Mouse (Mus musculus): ENCODE data around the gene Clcn6. TPM values are rescaled to one million over a fixed set of nuclear protein-coding genes. Genes with fewer than 3 reads are reported as not detected.

Clcn6 gene
- total and polyA plus RNA-seq, 3 experiments = 6.2 to 21.0 (median 16.1) TPM

GRCm38 (mm10) chr4:148069602-148070218 lies 31.1 kb upstream of the Clcn6 start:
- H3K36me3 ChIP-seq (replicated peaks) = no peaks in the 10 kb centered on the region
- no peak overlapping the region for H3K4me3 ChIP-seq (ENCODE audit: low read depth, low read length)
- H3K9me3 ChIP-seq (replicated peaks) = no peaks in the 10 kb centered on the region
- no peaks in the 10 kb centered on the region; the same call in 1 of the 2 replicates for H3K4me1 ChIP-seq (ENCODE audit: insufficient read depth, low read depth, low read length)
- ATAC-seq (ENCODE audit: extremely low read depth, insufficient number of reproducible peaks, low FRiP score, poor library complexity, severe bottlenecking) (no peak), DNase-seq (ENCODE audit: low spot score) (no peak)
- TF ChIP-seq GATA1 (IDR thresholded peaks at IDR 0.05; ENCODE audit: borderline replicate concordance, low read length) (no peak), CTCF (IDR thresholded peaks at IDR 0.05; ENCODE audit: low read depth, low read length) (no peak), GATA2 (IDR thresholded peaks at IDR 0.05; ENCODE audit: borderline replicate concordance, low read depth, low read length) (no peak), POLR2AphosphoS5 (IDR thresholded peaks at IDR 0.05; ENCODE audit: insufficient replicate concordance, low read depth, low read length) (no peak)
- H3K27me3 ChIP-seq (ENCODE audit: insufficient read depth, low read length) = peaks cover 49% of the 10 kb centered on the region

GRCm38 (mm10) chr4:148067346-148067745 lies 28.7 kb upstream of the Clcn6 start:
- DNase-seq (ENCODE audit: low spot score) (no peak), ATAC-seq (ENCODE audit: extremely low read depth, insufficient number of reproducible peaks, low FRiP score, poor library complexity, severe bottlenecking) (no peak)
- H3K27me3 ChIP-seq (ENCODE audit: insufficient read depth, low read length) = peaks cover 56% of the 10 kb centered on the region
- H3K9me3 ChIP-seq (replicated peaks) = no peaks in the 10 kb centered on the region
- H3K4me3 ChIP-seq (ENCODE audit: low read depth, low read length) = no peak overlapping the region
- no peaks in the 10 kb centered on the region for H3K36me3 ChIP-seq (replicated peaks)
- TF ChIP-seq TAL1 (conservative IDR thresholded peaks at IDR 0.05; ENCODE audit: low read depth, low read length) = no peak
- H3K4me1 ChIP-seq (ENCODE audit: insufficient read depth, low read depth, low read length) = no peaks in the 10 kb centered on the region; the same call in 1 of the 2 replicates

GRCm38 (mm10) chr4:148066401-148066744 lies 27.8 kb upstream of the Clcn6 start:
- Histone ChIP-seq H3K36me3 (replicated peaks) (no peaks in the 10 kb centered on the region), H3K9me3 (replicated peaks) (no peaks in the 10 kb centered on the region), H3K4me1 (ENCODE audit: insufficient read depth, low read depth, low read length) (no peaks in the 10 kb centered on the region; the same call in 1 of the 2 replicates), H3K27me3 (ENCODE audit: insufficient read depth, low read length) (peaks cover 58% of the 10 kb centered on the region), H3K4me3 (ENCODE audit: low read depth, low read length) (no peak overlapping the region)
- ATAC-seq (ENCODE audit: extremely low read depth, insufficient number of reproducible peaks, low FRiP score, poor library complexity, severe bottlenecking) (no peak), DNase-seq (ENCODE audit: low spot score) (no peak)
- TF ChIP-seq GATA1 (IDR thresholded peaks at IDR 0.05; ENCODE audit: borderline replicate concordance, low read length) (no peak), GATA2 (IDR thresholded peaks at IDR 0.05; ENCODE audit: borderline replicate concordance, low read depth, low read length) (no peak), CTCF (IDR thresholded peaks at IDR 0.05; ENCODE audit: low read depth, low read length) (no peak)

- H3K36me3 ChIP-seq (replicated peaks) = no peaks in the 10 kb centered on the region
- ATAC-seq (ENCODE audit: extremely low read depth, insufficient number of reproducible peaks, low FRiP score, poor library complexity, severe bottlenecking) (peak; percentile 24; the same call in 1 of the 2 replicates), DNase-seq (ENCODE audit: low spot score) (no peak)
- H3K27me3 ChIP-seq (ENCODE audit: insufficient read depth, low read length) = peaks cover 57% of the 10 kb centered on the region
- H3K4me3 ChIP-seq (ENCODE audit: low read depth, low read length) = no peak overlapping the region
- no peaks in the 10 kb centered on the region; the same call in 1 of the 2 replicates for H3K4me1 ChIP-seq (ENCODE audit: insufficient read depth, low read depth, low read length)
- H3K9me3 ChIP-seq (replicated peaks) = no peaks in the 10 kb centered on the region
- TF ChIP-seq GATA1 (IDR thresholded peaks at IDR 0.05; ENCODE audit: borderline replicate concordance, low read length) (no peak), TAL1 (conservative IDR thresholded peaks at IDR 0.05; ENCODE audit: low read depth, low read length) (no peak), POLR2AphosphoS5 (IDR thresholded peaks at IDR 0.05; ENCODE audit: insufficient replicate concordance, low read depth, low read length) (no peak), CTCF (IDR thresholded peaks at IDR 0.05; ENCODE audit: low read depth, low read length) (no peak), GATA2 (IDR thresholded peaks at IDR 0.05; ENCODE audit: borderline replicate concordance, low read depth, low read length) (no peak)
Observed at GRCm38 (mm10) chr4:148065702-148066400, 27.2 kb upstream of the Clcn6 start.

DNA sequence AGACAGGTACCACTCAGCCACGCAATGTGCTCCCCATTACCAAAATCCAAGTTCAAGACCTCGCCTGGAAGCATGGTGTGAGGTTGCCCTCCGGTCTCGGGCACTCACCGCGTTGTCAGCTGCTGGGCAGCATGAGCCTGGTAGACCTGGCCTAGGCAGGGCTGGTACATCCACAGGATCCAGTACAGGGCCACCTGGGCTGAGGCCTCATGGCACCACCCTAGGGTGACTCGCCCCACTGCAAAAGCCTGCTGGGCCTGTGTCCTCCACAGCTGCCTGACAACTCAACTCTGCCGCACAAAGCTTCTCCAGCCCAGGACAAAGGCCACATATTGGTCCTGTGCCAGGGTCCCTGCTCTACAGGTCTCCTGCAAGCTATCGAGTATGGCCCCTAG lies 22.5 kb upstream of the Clcn6 start:
- peaks cover 34% of the 10 kb centered on the region for H3K27me3 ChIP-seq (ENCODE audit: insufficient read depth, low read length)
- peaks cover 26% of the 10 kb centered on the region for H3K36me3 ChIP-seq (replicated peaks)
- H3K4me1 ChIP-seq (ENCODE audit: insufficient read depth, low read depth, low read length) = peaks cover 3% of the 10 kb centered on the region; the same call in 1 of the 2 replicates
- no peak for TF ChIP-seq GATA1 (IDR thresholded peaks at IDR 0.05; ENCODE audit: borderline replicate concordance, low read length)
- TF ChIP-seq POLR2AphosphoS5 (IDR thresholded peaks at IDR 0.05; ENCODE audit: insufficient replicate concordance, low read depth, low read length) = no peak
- TF ChIP-seq TAL1 (conservative IDR thresholded peaks at IDR 0.05; ENCODE audit: low read depth, low read length) = no peak
- no peak for TF ChIP-seq CTCF (IDR thresholded peaks at IDR 0.05; ENCODE audit: low read depth, low read length)
- no peak for TF ChIP-seq GATA2 (IDR thresholded peaks at IDR 0.05; ENCODE audit: borderline replicate concordance, low read depth, low read length)
- no peak for ATAC-seq (ENCODE audit: extremely low read depth, insufficient number of reproducible peaks, low FRiP score, poor library complexity, severe bottlenecking)
- DNase-seq (ENCODE audit: low spot score) = no peak
- H3K9me3 ChIP-seq (replicated peaks) = no peaks in the 10 kb centered on the region
- H3K4me3 ChIP-seq (ENCODE audit: low read depth, low read length) = no peak overlapping the region

DNA sequence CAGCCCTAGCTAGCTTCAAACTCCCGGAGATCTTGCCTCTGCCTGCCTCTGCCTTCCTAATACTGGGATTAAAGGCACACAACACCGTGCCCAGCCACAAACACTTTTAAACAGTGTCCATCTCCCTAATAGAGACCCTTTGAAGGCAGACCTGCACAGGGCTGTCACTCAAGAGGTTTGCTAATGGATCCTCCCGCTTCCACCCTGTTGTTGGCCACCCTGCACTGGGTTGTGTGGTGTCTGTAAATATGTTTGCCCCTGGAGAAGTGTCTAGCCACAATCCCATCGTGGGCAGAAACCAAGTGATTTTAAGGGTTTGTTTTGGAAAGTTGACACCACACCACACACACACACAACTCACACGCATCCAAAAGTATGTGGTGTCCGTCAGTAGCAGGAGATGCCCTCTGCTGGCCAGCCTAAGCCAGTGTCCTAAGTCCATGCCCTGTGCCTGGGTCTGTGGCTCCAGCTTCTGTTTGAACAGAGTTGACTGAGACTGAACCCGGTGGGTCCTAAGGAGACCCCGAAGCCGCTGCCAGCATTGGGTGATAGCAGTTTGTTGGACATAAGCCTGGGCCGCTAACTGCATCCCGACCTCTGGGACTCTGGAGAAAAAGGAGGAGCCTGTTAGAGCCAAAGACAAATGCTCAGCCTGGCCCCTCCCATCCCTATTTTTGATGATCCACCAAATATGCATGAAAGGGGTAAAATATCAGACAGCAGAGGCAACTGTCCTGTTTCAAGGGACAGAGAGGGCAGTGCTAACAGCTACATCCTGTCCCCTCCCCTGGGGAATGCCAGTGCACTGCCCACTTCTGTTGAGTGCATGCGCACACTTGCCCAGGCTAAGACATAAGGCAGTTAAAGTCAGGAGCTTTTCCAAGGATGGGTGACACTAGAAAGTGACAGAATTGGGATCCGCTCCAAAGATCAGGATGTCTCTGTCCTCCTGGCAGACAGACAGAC lies 21.8 kb upstream of the Clcn6 start:
- Histone ChIP-seq H3K4me3 (ENCODE audit: low read depth, low read length) (no peak overlapping the region), H3K4me1 (ENCODE audit: insufficient read depth, low read depth, low read length) (peaks cover 3% of the 10 kb centered on the region; the same call in 1 of the 2 replicates), H3K36me3 (replicated peaks) (peaks cover 33% of the 10 kb centered on the region), H3K27me3 (ENCODE audit: insufficient read depth, low read length) (peaks cover 32% of the 10 kb centered on the region), H3K9me3 (replicated peaks) (no peaks in the 10 kb centered on the region)
- DNase-seq (ENCODE audit: low spot score) (no peak), ATAC-seq (ENCODE audit: extremely low read depth, insufficient number of reproducible peaks, low FRiP score, poor library complexity, severe bottlenecking) (peak; percentile 47; the same call in 1 of the 2 replicates)
- no peak for TF ChIP-seq CTCF (IDR thresholded peaks at IDR 0.05; ENCODE audit: low read depth, low read length)
- no peak for TF ChIP-seq POLR2AphosphoS5 (IDR thresholded peaks at IDR 0.05; ENCODE audit: insufficient replicate concordance, low read depth, low read length)
- TF ChIP-seq GATA2 (IDR thresholded peaks at IDR 0.05; ENCODE audit: borderline replicate concordance, low read depth, low read length) = no peak
- no peak for TF ChIP-seq GATA1 (IDR thresholded peaks at IDR 0.05; ENCODE audit: borderline replicate concordance, low read length)
- no peak for TF ChIP-seq TAL1 (conservative IDR thresholded peaks at IDR 0.05; ENCODE audit: low read depth, low read length)
